Mouse (Mus musculus) hindbrain, embryonic 10.5 days (tissue): ENCODE data around the gene Tmem120b. TPM values are rescaled to one million over a fixed set of nuclear protein-coding genes. Genes with fewer than 3 reads are reported as not detected.

Experiments
- DNase-seq: peaks from one replicate; pipeline ENCODE4 v3.0.0-alpha.2; 2017; ENCODE audit warnings: low spot score
- H3K27ac ChIP-seq: fragments of 300-500 bp; sonication (generic); 2 replicates; pipeline ENCODE4 v1.5.1; 2016; ENCODE audit warnings: mild to moderate bottlenecking, moderate library complexity
- H3K27me3 ChIP-seq: fragments of 300-500 bp; sonication (generic); 2 replicates; pipeline ENCODE4 v1.6.1; 2016; ENCODE audit warnings: mild to moderate bottlenecking; ENCODE audit not compliant: poor library complexity, insufficient read depth, severe bottlenecking
- H3K36me3 ChIP-seq: fragments of 300-500 bp; sonication (generic); 2 replicates; pipeline ENCODE4 v1.6.1; 2016; ENCODE audit warnings: mild to moderate bottlenecking, moderate library complexity
- H3K4me1 ChIP-seq: fragments of 300-500 bp; sonication (generic); replicated peaks from 2 replicates; pipeline ENCODE4 v1.6.1; 2016; ENCODE audit warnings: mild to moderate bottlenecking
- H3K4me3 ChIP-seq: fragments of 300-500 bp; sonication (generic); 2 replicates; pipeline ENCODE4 v1.5.1; 2016; ENCODE audit warnings: mild to moderate bottlenecking, moderate library complexity
- H3K9me3 ChIP-seq: fragments of 300-500 bp; sonication (generic); 2 replicates; pipeline ENCODE4 v1.6.1; 2016; ENCODE audit warnings: mild to moderate bottlenecking, moderate library complexity
- WGBS: fragments of 180-500 bp; shearing (Covaris S2); methylation state at CpG from one replicate; pipeline ENCODE4 v1.1.7; 2016; 5-methylcytosine and 5-hydroxymethylcytosine counted together
- polyA plus RNA-seq: library from polyadenylated mRNA; unstranded; fragments of >200 nt; fragmentation: Nextera tagmentation; extraction: Ambion mirVana; gene quantifications from 2 replicates; pipeline ENCODE4 v1.2.1, GENCODE M21; 2016

Gene Tmem120b
- polyA plus RNA-seq, 1 experiment from 2014 or later, result 12.9 TPM

- WGBS, result 92% methylated on average over 13 of the region's 13 CpGs
- H3K36me3 ChIP-seq, result peaks cover 2% of the 10 kb centered on the region; the same call in 1 of the 2 replicates
- no peak overlapping the region for H3K27ac ChIP-seq
- peaks cover 3% of the 10 kb centered on the region; the same call in 1 of the 2 replicates for H3K9me3 ChIP-seq
- no peak overlapping the region for H3K4me3 ChIP-seq
- peaks cover 24% of the 10 kb centered on the region for H3K4me1 ChIP-seq
- no peaks in the 10 kb centered on the region for H3K27me3 ChIP-seq
- DNase-seq, result no peak
Measured at GRCm38 (mm10) chr5:123080510-123080909, 12.3 kb downstream of the Tmem120b start.

GRCm38 (mm10) chr5:123083340-123084050, 15.3 kb downstream of the Tmem120b start:
- H3K27me3 ChIP-seq, result no peaks in the 10 kb centered on the region
- H3K36me3 ChIP-seq, result peaks cover 2% of the 10 kb centered on the region; the same call in 1 of the 2 replicates
- peaks cover 3% of the 10 kb centered on the region; the same call in 1 of the 2 replicates for H3K9me3 ChIP-seq
- no peak for DNase-seq
- no peak overlapping the region for H3K4me3 ChIP-seq
- H3K4me1 ChIP-seq, result no peaks in the 10 kb centered on the region
- H3K27ac ChIP-seq, result no peak overlapping the region
- 81% methylated on average over 13 of the region's 13 CpGs for WGBS

DNA sequence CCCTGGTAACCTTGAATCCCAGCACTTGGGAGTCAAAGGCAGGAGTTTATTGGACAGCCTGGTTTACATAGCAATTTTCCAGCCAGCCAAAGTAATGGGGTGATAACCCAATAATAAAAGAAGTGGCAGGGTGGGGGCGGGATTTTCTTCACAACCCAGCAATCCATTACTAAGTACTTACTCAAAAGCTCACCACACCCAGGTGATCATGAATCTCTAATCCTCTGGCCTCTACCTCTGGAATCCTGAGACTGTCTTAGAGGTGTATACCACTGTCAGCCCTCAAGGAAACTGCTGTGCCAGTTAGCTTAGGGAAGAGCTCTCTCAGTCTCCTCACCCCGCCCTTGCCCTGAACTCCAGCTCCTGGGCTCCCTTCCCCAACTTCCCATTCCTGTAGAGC, 18.3 kb downstream of the Tmem120b start:
- DNase-seq, result no peak
- no peaks in the 10 kb centered on the region for H3K27me3 ChIP-seq
- H3K9me3 ChIP-seq, result 0 out of 2 replicates have a peak, but pooled peaks cover 3% of the 10 kb centered on the region
- 0 out of 2 replicates have a peak, but pooled peaks cover 5% of the 10 kb centered on the region for H3K36me3 ChIP-seq
- WGBS, result 95% methylated on average over 2 of the region's 2 CpGs
- no peak overlapping the region for H3K27ac ChIP-seq
- no peaks in the 10 kb centered on the region for H3K4me1 ChIP-seq
- H3K4me3 ChIP-seq, result no peak overlapping the region

DNA sequence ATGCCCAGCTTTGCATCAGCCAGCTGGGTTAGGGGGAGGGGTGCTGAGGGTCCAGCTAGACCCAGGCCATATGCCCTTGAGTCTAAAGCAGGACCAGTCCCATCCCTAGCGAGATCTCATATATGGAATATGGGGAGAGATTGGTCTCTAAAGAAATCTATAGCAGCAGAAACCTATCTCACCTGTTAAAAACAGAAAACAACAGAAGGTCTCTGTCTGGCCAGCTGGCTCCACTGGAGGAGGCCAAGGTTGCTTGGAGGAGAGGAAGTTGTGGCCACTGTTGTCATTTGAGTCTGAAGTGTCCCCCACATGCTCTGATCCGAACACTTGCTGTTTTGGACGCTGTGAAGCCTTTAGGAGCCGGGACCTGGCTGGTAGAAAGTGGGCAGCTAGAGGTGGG, 20.6 kb downstream of the Tmem120b start:
- Histone ChIP-seq H3K27ac (no peak overlapping the region), H3K4me1 (0 out of 2 replicates have a peak, but pooled peaks cover 4% of the 10 kb centered on the region), H3K36me3 (0 out of 2 replicates have a peak, but pooled peaks cover 5% of the 10 kb centered on the region), H3K4me3 (no peak overlapping the region), H3K27me3 (no peaks in the 10 kb centered on the region), H3K9me3 (0 out of 2 replicates have a peak, but pooled peaks cover 3% of the 10 kb centered on the region)
- WGBS, result 91% methylated on average over 4 of the region's 4 CpGs
- no peak for DNase-seq

DNA sequence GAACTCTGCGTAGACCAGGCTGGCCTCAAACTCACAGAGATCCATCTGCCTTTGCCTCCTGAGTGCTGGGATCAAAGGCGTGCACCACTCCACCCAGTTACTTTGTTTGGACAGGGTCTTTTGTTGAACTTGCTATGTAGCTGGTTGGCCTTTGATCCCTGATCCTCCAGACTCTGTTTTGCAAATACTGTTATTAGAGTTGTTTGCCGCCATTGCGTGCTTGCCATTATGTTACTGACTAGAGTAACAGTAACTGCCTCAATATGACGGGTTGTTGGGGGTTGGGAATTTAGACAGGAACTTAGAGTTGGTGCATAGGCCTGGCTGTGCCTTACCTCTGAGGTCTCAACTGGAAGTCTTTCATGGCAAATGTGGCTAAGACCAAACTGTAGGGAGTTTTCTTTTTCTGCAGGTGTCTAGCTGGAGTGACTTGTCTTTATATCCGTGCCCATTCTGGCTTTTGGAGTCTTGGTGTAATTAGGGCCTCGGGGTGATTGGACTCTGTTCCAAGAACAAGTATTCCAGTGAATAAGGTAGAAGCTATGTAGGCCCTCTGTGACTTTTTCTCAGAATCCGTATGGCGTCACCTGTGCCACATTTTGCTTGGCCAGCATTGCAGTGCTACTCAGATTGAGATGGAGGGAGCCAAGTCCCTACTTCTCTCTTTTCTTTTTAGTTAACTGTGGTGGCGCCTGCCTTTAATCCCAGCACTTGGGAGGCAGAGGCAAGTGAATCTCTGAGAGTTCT, 22.5 kb downstream of the Tmem120b start:
- 0 out of 2 replicates have a peak, but pooled peaks cover 3% of the 10 kb centered on the region for H3K9me3 ChIP-seq
- no peak overlapping the region for H3K4me3 ChIP-seq
- no peak for DNase-seq
- H3K27ac ChIP-seq, result no peak overlapping the region
- H3K27me3 ChIP-seq, result no peaks in the 10 kb centered on the region
- 0 out of 2 replicates have a peak, but pooled peaks cover 5% of the 10 kb centered on the region for H3K36me3 ChIP-seq
- H3K4me1 ChIP-seq, result 0 out of 2 replicates have a peak, but pooled peaks cover 10% of the 10 kb centered on the region
- 87% methylated on average over 10 of the region's 10 CpGs for whole genome bisulfite sequencing

DNA sequence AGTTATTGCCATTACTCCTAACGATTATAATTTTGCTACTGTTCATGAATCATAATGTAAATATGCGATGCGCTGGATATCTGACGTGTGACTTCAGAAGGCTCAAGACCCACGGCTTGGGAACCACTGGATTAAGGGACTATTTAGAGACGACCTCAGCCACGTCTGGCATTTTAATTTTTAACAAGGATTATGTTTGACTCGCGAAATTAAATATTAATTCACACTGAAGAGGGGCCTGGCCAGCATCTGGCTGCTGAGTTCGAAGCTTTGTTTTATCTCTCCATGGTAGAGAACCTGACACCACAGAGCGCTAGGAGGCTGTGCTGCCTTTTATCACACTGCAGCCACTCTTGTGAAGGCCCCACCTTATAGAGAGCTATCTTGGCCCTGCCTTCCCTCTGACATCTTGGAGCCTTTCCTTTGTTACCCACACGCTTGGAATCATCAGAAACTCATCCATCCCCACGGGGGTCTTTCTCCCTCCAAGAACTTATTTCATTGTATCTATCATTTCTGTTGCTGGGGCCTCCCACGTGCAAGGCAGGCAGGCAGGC, 24.9 kb downstream of the Tmem120b start:
- 83% methylated on average over 14 of the region's 14 CpGs for WGBS
- H3K27me3 ChIP-seq, result no peaks in the 10 kb centered on the region
- H3K27ac ChIP-seq, result 0 out of 2 replicates have a peak overlapping the region, but pooled peaks have one; percentile 16
- 0 out of 2 replicates have a peak, but pooled peaks cover 5% of the 10 kb centered on the region for H3K36me3 ChIP-seq
- no peak overlapping the region for H3K4me3 ChIP-seq
- DNase-seq, result no peak
- 0 out of 2 replicates have a peak, but pooled peaks cover 10% of the 10 kb centered on the region for H3K4me1 ChIP-seq
- H3K9me3 ChIP-seq, result 0 out of 2 replicates have a peak, but pooled peaks cover 3% of the 10 kb centered on the region

DNA sequence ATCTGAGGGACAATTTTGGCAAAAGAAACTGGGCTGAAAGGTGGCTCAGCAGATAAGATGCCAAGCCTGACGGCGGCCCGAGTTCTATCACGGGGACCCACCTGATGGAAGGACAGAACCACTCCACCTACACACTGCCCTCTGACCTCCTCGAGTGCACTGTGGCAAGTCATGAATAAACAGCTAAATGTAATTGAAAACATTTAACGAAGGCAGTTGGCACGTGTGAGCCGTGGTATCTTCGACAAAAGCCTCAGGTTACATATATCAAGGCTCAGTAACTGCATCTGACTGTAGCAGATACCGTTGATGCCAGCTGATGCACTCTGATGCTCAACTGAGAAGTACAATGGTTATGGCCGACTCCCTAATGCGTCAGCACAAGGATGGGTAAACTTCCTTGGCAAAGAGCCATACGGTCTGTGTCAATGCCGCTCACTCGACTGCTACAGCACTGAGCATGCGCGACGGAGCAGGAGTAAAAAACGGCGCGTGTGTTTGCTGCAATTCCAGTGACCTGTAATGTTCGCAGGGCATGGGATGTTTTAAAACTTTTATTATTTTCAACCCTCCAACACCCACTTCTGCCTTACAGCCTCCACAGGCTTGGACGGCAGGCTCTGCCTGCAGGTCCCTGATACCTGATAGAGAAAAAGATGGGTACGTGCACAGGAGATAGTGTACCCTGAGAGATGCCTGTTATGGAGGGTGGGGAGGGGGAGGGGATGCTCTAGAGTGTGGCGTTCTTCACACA, 26.2 kb downstream of the Tmem120b start:
- 90% methylated on average over 25 of the region's 25 CpGs for WGBS
- H3K27ac ChIP-seq, result 0 out of 2 replicates have a peak overlapping the region, but pooled peaks have one; percentile 16
- no peaks in the 10 kb centered on the region for H3K27me3 ChIP-seq
- 0 out of 2 replicates have a peak, but pooled peaks cover 3% of the 10 kb centered on the region for H3K36me3 ChIP-seq
- DNase-seq, result no peak
- 0 out of 2 replicates have a peak, but pooled peaks cover 10% of the 10 kb centered on the region for H3K4me1 ChIP-seq
- H3K4me3 ChIP-seq, result no peak overlapping the region
- 0 out of 2 replicates have a peak, but pooled peaks cover 2% of the 10 kb centered on the region for H3K9me3 ChIP-seq

DNA sequence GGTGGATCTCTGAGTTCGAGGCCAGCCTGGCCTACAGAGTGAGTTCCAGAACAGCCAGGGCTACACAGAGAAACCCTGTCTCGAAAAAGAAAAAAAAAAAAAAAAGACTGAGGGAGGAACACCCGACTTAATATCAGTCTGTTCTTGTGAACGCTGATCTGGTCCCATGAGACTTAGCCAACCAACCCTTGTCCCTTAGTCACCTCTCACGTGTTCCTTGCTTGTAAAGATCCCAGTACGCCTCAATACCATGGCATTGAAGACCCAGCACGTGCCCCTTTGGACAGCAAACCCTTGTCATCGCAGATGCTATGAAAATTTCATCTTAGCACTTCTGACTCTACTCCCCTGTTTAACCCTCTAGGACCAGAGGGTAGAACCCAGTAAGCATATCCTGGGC, 28.1 kb downstream of the Tmem120b start:
- Histone ChIP-seq H3K4me3 (no peak overlapping the region), H3K27me3 (no peaks in the 10 kb centered on the region), H3K4me1 (0 out of 2 replicates have a peak, but pooled peaks cover 10% of the 10 kb centered on the region), H3K36me3 (peaks cover 6% of the 10 kb centered on the region; the same call in 1 of the 2 replicates), H3K9me3 (no peaks in the 10 kb centered on the region), H3K27ac (no peak overlapping the region)
- WGBS, result 89% methylated on average over 8 of the region's 8 CpGs
- no peak for DNase-seq

DNA sequence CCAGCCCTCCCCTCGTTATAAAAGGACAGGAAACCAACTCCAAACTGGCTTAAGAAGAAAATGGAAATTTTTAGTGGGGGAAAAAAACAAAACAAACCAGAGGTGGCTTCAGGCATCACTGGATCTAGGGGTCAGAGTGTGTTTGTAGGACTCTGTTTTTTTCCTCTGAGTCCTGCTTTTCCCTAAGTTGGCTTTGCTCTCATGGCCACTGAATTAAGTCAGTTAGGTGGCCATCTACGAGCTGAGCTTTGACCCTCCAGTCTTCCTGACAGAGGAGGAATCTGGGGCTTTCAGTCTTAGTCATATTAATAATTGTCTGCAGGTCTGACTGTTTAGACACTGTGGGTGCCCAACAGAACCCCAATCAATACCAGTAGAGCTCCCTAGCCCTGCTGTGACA, 30.3 kb downstream of the Tmem120b start:
- Histone ChIP-seq H3K9me3 (no peaks in the 10 kb centered on the region), H3K36me3 (peaks cover 12% of the 10 kb centered on the region; the same call in 1 of the 2 replicates), H3K4me3 (no peak overlapping the region), H3K4me1 (peaks cover 15% of the 10 kb centered on the region; the same call in 1 of the 2 replicates), H3K27me3 (no peaks in the 10 kb centered on the region), H3K27ac (no peak overlapping the region)
- 84% methylated on average over 2 of the region's 2 CpGs for WGBS
- no peak for DNase-seq

DNA sequence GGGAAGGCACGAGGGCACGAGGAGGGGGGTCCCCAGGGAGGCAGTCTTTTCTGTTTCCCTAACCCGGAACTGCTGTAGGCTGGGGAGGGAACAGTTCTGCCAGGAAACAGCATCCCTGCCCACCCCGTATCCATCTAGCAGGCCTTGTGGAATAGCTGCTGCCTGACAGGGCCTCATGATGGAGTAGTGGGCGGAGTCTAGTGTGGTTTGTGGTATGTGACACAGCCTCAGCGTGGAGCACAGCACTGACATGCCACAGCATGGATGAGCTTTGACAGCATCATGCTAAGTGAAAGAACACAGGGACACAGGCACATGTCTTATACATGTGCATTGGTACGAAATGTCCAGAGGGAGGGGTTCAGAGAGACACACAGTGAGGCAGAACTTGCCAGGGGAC, 34.2 kb downstream of the Tmem120b start:
- no peak for DNase-seq
- Histone ChIP-seq H3K27me3 (no peaks in the 10 kb centered on the region), H3K4me1 (peaks cover 12% of the 10 kb centered on the region; the same call in 1 of the 2 replicates), H3K4me3 (no peak overlapping the region), H3K9me3 (no peaks in the 10 kb centered on the region), H3K27ac (0 out of 2 replicates have a peak overlapping the region, but pooled peaks have one; percentile 41), H3K36me3 (peaks cover 15% of the 10 kb centered on the region; the same call in 1 of the 2 replicates)
- WGBS, result 76% methylated on average over 7 of the region's 7 CpGs

DNA sequence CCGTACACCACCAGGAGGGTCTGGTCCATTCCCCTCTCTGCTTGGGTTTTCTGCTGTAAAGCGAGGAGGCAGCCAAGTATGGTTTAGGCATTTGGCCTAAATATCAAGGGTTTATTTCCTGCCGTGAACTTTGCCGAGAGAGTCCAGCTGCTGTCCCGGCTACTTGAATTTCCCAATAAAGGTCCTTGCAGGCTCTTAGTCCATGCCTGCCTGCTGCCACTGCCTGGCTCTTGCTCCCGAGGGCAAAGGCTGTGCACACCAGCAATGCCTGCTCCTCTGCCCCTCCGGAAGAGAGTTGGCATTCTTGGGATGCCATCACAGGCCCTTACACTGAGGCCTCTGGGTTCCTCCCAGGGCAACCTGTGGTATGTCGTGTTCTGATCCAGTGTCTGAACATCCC, 35.3 kb downstream of the Tmem120b start:
- Histone ChIP-seq H3K4me3 (no peak overlapping the region), H3K4me1 (peaks cover 12% of the 10 kb centered on the region; the same call in 1 of the 2 replicates), H3K36me3 (peaks cover 15% of the 10 kb centered on the region; the same call in 1 of the 2 replicates), H3K27ac (no peak overlapping the region; the same call in 1 of the 2 replicates), H3K9me3 (no peaks in the 10 kb centered on the region), H3K27me3 (no peaks in the 10 kb centered on the region)
- no peak for DNase-seq
- 76% methylated on average over 8 of the region's 8 CpGs for WGBS

DNA sequence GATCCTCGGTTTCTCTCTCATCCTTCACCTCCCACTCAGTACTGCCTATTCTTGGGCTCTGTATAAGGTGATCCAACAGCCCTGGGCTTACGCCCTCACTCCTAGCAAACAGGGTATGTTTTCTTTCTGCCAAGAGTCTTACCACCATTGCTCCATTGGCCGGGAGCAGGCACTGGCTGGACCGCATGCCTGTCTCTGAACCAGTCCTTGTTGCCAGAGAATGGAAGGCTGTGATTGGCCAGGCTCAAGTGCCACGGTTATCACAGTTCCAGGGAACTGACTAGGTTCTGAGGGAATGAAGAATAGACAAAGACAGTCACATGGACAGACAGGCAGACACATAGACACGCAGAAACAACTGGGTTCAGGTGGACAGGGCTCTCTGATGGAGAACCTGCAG, 36.6 kb downstream of the Tmem120b start:
- 84% methylated on average over 6 of the region's 6 CpGs for WGBS
- DNase-seq, result no peak

More for the DNA sequence above, 36.6 kb downstream of the Tmem120b start:
- peaks cover 22% of the 10 kb centered on the region for H3K4me1 ChIP-seq
- peaks cover 14% of the 10 kb centered on the region; the same call in 1 of the 2 replicates for H3K36me3 ChIP-seq
- H3K9me3 ChIP-seq, result no peaks in the 10 kb centered on the region
- no peak overlapping the region for H3K27ac ChIP-seq
- H3K27me3 ChIP-seq, result no peaks in the 10 kb centered on the region
- no peak overlapping the region for H3K4me3 ChIP-seq
